Mouse (Mus musculus) cortical plate, adult 2 months (tissue): ENCODE measurements around the gene Dnhd1.

ENCODE experiments used
- CTCF ChIP-seq: fragments of 200-500 bp; IDR thresholded peaks from 2 replicates; pipeline ENCODE4 v1.5.1; 2011; ENCODE audit warnings: mild to moderate bottlenecking, control low read depth, low read length; ENCODE audit not compliant: insufficient read depth; ENCODE audit errors: extremely low read depth
- POLR2A ChIP-seq: fragments of 200-500 bp; IDR thresholded peaks from 2 replicates; pipeline ENCODE4 v1.6.1; 2011; ENCODE audit warnings: mild to moderate bottlenecking, low read length, control low read depth; ENCODE audit not compliant: insufficient read depth; ENCODE audit errors: extremely low read depth

DNA sequence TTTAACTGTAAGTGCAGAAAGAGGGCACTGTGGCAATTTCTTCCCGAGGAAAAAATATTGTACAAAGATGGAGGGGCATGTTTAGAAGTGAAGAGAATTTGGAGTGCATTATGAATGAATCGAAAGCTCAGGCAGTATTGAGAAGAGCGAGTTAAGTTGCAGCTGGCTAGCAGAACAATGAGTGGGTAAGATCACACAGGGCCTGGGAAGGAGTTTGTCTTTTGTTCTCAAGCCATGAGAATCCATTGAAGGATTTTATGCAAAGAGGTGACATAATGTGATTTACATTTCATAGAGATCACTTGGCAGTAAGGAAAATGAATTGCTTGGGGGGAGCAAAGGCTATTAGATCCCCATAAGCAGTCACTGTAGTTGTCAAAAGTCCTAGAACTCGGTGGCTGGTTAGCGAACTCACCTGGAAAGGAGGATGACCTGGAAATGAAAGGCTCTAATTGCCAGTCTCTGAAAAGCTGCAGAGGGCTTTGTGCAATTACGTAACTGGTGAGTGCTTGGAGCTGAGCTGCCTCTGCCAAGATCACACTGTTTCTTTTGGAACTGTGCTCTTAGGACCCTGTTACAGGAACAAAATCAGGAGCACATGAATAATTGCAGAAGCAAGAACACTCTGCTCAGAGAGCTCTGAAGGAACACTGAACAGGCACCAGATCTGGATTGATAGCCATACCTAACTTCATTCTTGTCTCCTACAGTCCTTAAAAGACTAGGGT, 78.2 kb downstream of the Dnhd1 start:
- TF ChIP-seq POLR2A (no peak), CTCF (no peak)
